Mouse (Mus musculus) cerebral cortex, adult 2 months (tissue): ENCODE data around the gene Tulp2.

Source experiments
- WGBS: fragments of 180-500 bp; shearing (Covaris S2); methylation state at CpG from one replicate; pipeline ENCODE4 v1.1.7; 2018; 5-methylcytosine and 5-hydroxymethylcytosine counted together

Tulp2 gene

GRCm38 (mm10) chr7:45460377-45460776, 21.3 kb upstream of the Tulp2 start:
- WGBS: 66% methylated on average over 7 of the region's 7 CpGs

- 40% methylated on average over 13 of the region's 13 CpGs for WGBS
Observed at GRCm38 (mm10) chr7:45460860-45461314, 20.8 kb upstream of the Tulp2 start.

GRCm38 (mm10) chr7:45461326-45461725, 20.4 kb upstream of the Tulp2 start:
- WGBS: 69% methylated on average over 5 of the region's 5 CpGs

- WGBS: 83% methylated on average over 4 of the region's 4 CpGs
Observed at GRCm38 (mm10) chr7:45461781-45462180, 19.9 kb upstream of the Tulp2 start.

GRCm38 (mm10) chr7:45462325-45462724, 19.4 kb upstream of the Tulp2 start:
- WGBS: 86% methylated on average over 4 of the region's 4 CpGs

- WGBS: 79% methylated on average over 4 of the region's 4 CpGs
Observed at GRCm38 (mm10) chr7:45462868-45463267, 18.8 kb upstream of the Tulp2 start.

- WGBS: 91% methylated on average over 7 of the region's 7 CpGs
Observed at GRCm38 (mm10) chr7:45463987-45464778, 17.5 kb upstream of the Tulp2 start.

GRCm38 (mm10) chr7:45465112-45465511, 16.6 kb upstream of the Tulp2 start:
- 95% methylated on average over 12 of the region's 12 CpGs for WGBS

GRCm38 (mm10) chr7:45465549-45465948, 16.1 kb upstream of the Tulp2 start:
- 58% methylated on average over 9 of the region's 9 CpGs for WGBS

- WGBS: under 1% methylated on average over 58 of the region's 58 CpGs
Observed at GRCm38 (mm10) chr7:45466283-45467089, 15.2 kb upstream of the Tulp2 start, which contains the start of gene Bax. Gene Bax (minus strand): TSS chr7:45466898.

- 35% methylated on average over 7 of the region's 7 CpGs for WGBS
Observed at GRCm38 (mm10) chr7:45467090-45467670, 14.5 kb upstream of the Tulp2 start.

GRCm38 (mm10) chr7:45470869-45471268, 10.8 kb upstream of the Tulp2 start:
- WGBS: 5% methylated on average over 3 of the region's 3 CpGs

GRCm38 (mm10) chr7:45475291-45475969, 6.2 kb upstream of the Tulp2 start:
- WGBS: 82% methylated on average over 16 of the region's 16 CpGs

- whole genome bisulfite sequencing: 56% methylated on average over 1 of the region's 1 CpGs
Observed at GRCm38 (mm10) chr7:45476453-45476852, 5.2 kb upstream of the Tulp2 start.

GRCm38 (mm10) chr7:45477003-45477402, 4.7 kb upstream of the Tulp2 start:
- WGBS: 2% methylated on average over 3 of the region's 3 CpGs

GRCm38 (mm10) chr7:45478774-45479173, 2.9 kb upstream of the Tulp2 start:
- 93% methylated on average over 7 of the region's 7 CpGs for WGBS

- 87% methylated on average over 4 of the region's 4 CpGs for WGBS
Observed at GRCm38 (mm10) chr7:45480310-45480709, 1.4 kb upstream of the Tulp2 start.

- 58% methylated on average over 1 of the region's 1 CpGs for WGBS
Observed at GRCm38 (mm10) chr7:45482166-45482565, 489 bp downstream of the Tulp2 start.

- WGBS: 95% methylated on average over 5 of the region's 5 CpGs
Observed at GRCm38 (mm10) chr7:45484985-45485384, 3.3 kb downstream of the Tulp2 start.

GRCm38 (mm10) chr7:45486158-45486557, 4.5 kb downstream of the Tulp2 start:
- WGBS: 86% methylated on average over 7 of the region's 7 CpGs

GRCm38 (mm10) chr7:45486761-45487415, 5.2 kb downstream of the Tulp2 start, which contains the start of gene Gm45808:
Gene Gm45808 (minus strand): TSS chr7:45486811.
- WGBS: 61% methylated on average over 12 of the region's 12 CpGs
